Mouse (Mus musculus): ENCODE results near the gene Ucp1.

GRCm38 (mm10) chr8:83309836-83310235 lies 19.7 kb downstream of the Ucp1 start:
- no peak for TF ChIP-seq BHLHE40 (IDR thresholded peaks at IDR 0.05; ENCODE audit: low read depth, low read length)
- no peak for TF ChIP-seq MAFK (IDR thresholded peaks at IDR 0.05; ENCODE audit: insufficient replicate concordance, low read length)
- TF ChIP-seq POLR2A (IDR thresholded peaks at IDR 0.05; ENCODE audit: low read depth, low read length): no peak
- TF ChIP-seq ZMIZ1 (IDR thresholded peaks at IDR 0.05; ENCODE audit: low read depth, low read length): no peak
- no peak for TF ChIP-seq SMC3 (IDR thresholded peaks at IDR 0.05; ENCODE audit: low read depth, low read length)
- no peak for TF ChIP-seq CHD2 (IDR thresholded peaks at IDR 0.05; ENCODE audit: low read length)
- TF ChIP-seq TCF12 (IDR thresholded peaks at IDR 0.05; ENCODE audit: low read depth, low read length): no peak
- TF ChIP-seq TBP (conservative IDR thresholded peaks at IDR 0.05; ENCODE audit: low read depth, low read length): no peak
